Mouse (Mus musculus): ENCODE data around the gene Zbtb12.

Gene Zbtb12

GRCm38 (mm10) chr17:34911945-34912351, 32.7 kb downstream of the Zbtb12 start:
- ChIA-PET CTCF (interaction anchor here (0.5 to 3.7 kb wide), 64 partner anchors 9 to 923 kb away, joined by 3 to 34 read pairs (median 5); partner anchors contain the start of genes Neu1 (in 3 of the 4), C2 (in 2 of the 4), Ehmt2 (in 2 of the 4) and Skiv2l (in 2 of the 4)), POLR2A (interaction anchor here (0.5 to 9.6 kb wide), 26 partner anchors 8 to 330 kb away, joined by 3 to 93 read pairs (median 7); partner anchors contain the start of genes C2 (in 3 of the 4), Ehmt2 (in 3 of the 4), Agpat1 (in 1 of the 4) and Ddx39b (in 1 of the 4))

DNA sequence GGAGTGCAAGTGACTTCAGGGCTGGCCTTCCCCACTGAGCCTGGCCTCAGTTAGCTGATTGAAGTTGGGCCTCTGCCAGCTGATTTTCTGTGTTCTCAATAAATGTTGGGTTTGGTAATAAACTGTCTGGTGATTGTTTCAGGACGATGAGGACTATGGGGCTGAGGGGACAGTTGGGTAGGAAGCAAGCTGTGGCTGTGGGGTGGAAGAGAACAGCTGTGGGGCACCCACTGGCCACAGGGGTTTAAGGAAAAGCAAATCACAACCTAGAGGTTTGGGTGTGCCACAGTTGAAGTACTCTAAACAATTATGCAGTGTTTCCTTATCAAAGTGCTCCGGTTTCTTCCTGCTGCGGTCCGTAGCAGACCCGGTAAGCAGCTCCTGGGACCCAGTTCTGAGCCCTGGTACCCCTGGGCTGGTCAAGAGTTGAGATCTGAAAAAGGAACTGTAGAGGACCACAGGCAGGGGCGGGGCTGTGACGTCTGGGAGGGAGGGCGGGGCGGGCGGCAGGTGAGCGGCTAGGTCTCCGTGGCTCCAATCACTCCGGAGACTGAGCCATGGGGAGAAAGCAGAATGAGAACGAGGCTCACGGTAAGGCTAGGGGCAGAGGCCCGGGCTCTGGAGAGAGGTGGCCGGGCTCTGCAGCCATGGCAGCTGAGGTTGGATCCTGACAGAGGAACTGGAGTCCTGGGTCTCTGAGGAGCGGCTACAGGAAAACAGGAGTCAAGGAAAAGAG, 34.8 kb downstream of the Zbtb12 start, which contains the start of gene Slc44a4:
Slc44a4 (plus strand) TSS at position 537 of the 736 bp plus-strand sequence.
- POLR2A ChIA-PET = interaction anchor here in 3 of 4 experiments (0.5 to 9.6 kb wide), 17 partner anchors 10 to 952 kb away, joined by 3 to 93 read pairs (median 5); partner anchors contain the start of genes C2 (in 1 of the 3), Ehmt2 (in 1 of the 3), Neu1 (in 1 of the 3) and Skiv2l (in 1 of the 3)
- CTCF ChIA-PET = interaction anchor here in 3 of 4 experiments (0.5 to 2.3 kb wide), 9 partner anchors 8 to 328 kb away, joined by 3 to 7 read pairs (median 4); no protein-coding TSS in a partner anchor

GRCm38 (mm10) chr17:34915410-34915831, 36.1 kb downstream of the Zbtb12 start:
- POLR2A ChIA-PET = interaction anchor here in 3 of 4 experiments (0.5 to 8.3 kb wide), 16 partner anchors 9 to 797 kb away, joined by 3 to 67 read pairs (median 4); partner anchors contain the start of genes C2 (in 1 of the 3) and Neu1 (in 1 of the 3)

GRCm38 (mm10) chr17:34916316-34916715, 37.0 kb downstream of the Zbtb12 start:
- POLR2A ChIA-PET = interaction anchor here in 3 of 4 experiments (0.6 to 8.3 kb wide), 13 partner anchors 8 to 336 kb away, joined by 3 to 67 read pairs (median 6); no protein-coding TSS in a partner anchor
- CTCF ChIA-PET = interaction anchor here in 2 of 4 experiments (0.7 to 1.2 kb wide), 8 partner anchors 8 to 252 kb away, joined by 3 to 6 read pairs (median 4); partner anchors contain the start of gene Ddah2 (in 1 of the 2)

More at GRCm38 (mm10) chr17:34915410-34915831, 36.1 kb downstream of the Zbtb12 start:
- CTCF ChIA-PET = interaction anchor here in 3 of 4 experiments (0.6 to 2.3 kb wide), 8 partner anchors 9 to 251 kb away, joined by 3 to 9 read pairs (median 6); no protein-coding TSS in a partner anchor

GRCm38 (mm10) chr17:34917188-34917587, 37.9 kb downstream of the Zbtb12 start:
- ChIA-PET CTCF (interaction anchor here in 1 of 4 experiments (0.6 to 2.5 kb wide), 3 partner anchors 13 to 37 kb away, joined by 3 to 9 read pairs (median 4); partner anchors contain the start of genes C2, Ehmt2 and Neu1), POLR2A (interaction anchor here (0.5 to 8.3 kb wide), 30 partner anchors 7 to 142 kb away, joined by 3 to 67 read pairs (median 4); partner anchors contain the start of genes C2 (in 1 of the 4), Ddah2 (in 1 of the 4), Ehmt2 (in 1 of the 4) and Gm20547 (in 1 of the 4))

DNA sequence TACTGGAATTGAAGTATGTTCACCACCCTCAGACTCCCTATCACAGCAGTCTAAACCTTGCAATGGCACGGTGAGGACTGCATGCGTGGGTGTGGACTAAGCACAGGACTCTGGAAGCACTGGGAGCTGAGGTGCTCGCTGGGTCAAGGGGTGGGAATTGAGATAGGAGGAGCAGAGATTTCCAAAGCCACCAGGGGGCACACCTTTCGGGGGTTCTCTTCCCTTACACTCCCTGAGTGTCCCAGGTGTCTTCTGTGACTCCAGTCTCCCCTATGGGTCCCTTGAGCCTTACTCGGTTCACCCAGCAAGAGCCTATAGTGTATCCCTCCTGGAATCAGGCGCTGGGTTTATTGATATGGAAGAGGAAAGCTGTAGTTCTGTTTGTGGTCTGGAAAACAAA, 43.7 kb downstream of the Zbtb12 start:
- POLR2A ChIA-PET = interaction anchor here (0.6 to 4.0 kb wide), 11 partner anchors 10 to 61 kb away, joined by 3 to 43 read pairs (median 3); partner anchors contain the start of gene Slc44a4 (in 1 of the 4)
- CTCF ChIA-PET = interaction anchor here in 3 of 4 experiments (0.6 to 4.5 kb wide), 14 partner anchors 8 to 312 kb away, joined by 3 to 34 read pairs (median 4); partner anchors contain the start of genes Neu1 (in 1 of the 3) and Nfkbil1 (in 1 of the 3)

GRCm38 (mm10) chr17:34924258-34924657, 45.0 kb downstream of the Zbtb12 start:
- CTCF ChIA-PET = interaction anchor here (0.6 to 4.5 kb wide), 14 partner anchors 9 to 311 kb away, joined by 3 to 34 read pairs (median 4); partner anchors contain the start of genes Ehmt2 (in 1 of the 4), Nfkbil1 (in 1 of the 4) and Slc44a4 (in 1 of the 4)
- POLR2A ChIA-PET = interaction anchor here in 3 of 4 experiments (0.7 to 4.0 kb wide), 16 partner anchors 8 to 321 kb away, joined by 3 to 43 read pairs (median 5); partner anchors contain the start of gene Slc44a4 (in 1 of the 3)

DNA sequence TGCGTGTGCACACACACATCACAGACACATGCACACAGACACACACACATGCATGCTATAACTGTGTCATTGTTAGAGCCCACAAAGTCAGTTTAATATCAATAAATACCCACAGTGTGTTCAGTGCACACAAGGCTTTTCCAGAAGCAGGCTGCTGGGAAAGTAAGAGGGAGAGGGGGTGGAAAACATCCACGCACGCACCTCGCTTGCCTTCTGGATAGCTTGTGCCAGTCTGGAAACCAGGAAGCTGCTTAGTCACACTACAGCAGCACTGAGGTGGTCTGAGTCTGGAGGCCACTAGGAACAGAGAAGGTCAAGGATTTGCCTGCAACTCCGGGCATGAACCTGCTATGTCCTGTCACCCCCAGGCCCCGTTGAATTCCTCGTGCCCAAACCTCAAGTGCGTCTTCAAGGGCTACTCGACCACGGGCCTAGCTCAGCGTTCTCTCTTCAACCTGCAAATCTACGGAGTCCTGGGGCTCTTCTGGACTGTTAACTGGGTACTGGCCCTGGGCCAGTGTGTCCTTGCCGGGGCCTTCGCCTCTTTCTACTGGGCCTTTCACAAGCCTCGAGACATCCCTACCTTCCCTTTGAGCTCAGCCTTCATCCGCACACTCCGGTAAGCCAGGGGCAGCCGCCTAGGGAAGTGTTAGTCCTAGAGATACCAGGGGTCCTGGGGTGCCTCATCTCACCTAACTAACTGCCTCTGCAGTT, 48.2 kb downstream of the Zbtb12 start:
- ChIA-PET POLR2A (interaction anchor here (0.7 to 3.2 kb wide), 24 partner anchors 8 to 158 kb away, joined by 3 to 78 read pairs (median 6); partner anchors contain the start of gene Slc44a4 (in 1 of the 4)), CTCF (interaction anchor here in 3 of 4 experiments (0.6 to 1.6 kb wide), 12 partner anchors 8 to 241 kb away, joined by 3 to 14 read pairs (median 3); no protein-coding TSS in a partner anchor)

- ChIA-PET CTCF (interaction anchor here in 2 of 4 experiments (0.6 to 1.6 kb wide), 6 partner anchors 10 to 840 kb away, joined by 3 to 14 read pairs (median 4); partner anchors contain the start of gene Lsm2 (in 1 of the 2)), POLR2A (interaction anchor here (0.6 to 3.2 kb wide), 18 partner anchors 9 to 538 kb away, joined by 3 to 78 read pairs (median 4); no protein-coding TSS in a partner anchor)
Observed at GRCm38 (mm10) chr17:34928841-34929240, 49.6 kb downstream of the Zbtb12 start.

DNA sequence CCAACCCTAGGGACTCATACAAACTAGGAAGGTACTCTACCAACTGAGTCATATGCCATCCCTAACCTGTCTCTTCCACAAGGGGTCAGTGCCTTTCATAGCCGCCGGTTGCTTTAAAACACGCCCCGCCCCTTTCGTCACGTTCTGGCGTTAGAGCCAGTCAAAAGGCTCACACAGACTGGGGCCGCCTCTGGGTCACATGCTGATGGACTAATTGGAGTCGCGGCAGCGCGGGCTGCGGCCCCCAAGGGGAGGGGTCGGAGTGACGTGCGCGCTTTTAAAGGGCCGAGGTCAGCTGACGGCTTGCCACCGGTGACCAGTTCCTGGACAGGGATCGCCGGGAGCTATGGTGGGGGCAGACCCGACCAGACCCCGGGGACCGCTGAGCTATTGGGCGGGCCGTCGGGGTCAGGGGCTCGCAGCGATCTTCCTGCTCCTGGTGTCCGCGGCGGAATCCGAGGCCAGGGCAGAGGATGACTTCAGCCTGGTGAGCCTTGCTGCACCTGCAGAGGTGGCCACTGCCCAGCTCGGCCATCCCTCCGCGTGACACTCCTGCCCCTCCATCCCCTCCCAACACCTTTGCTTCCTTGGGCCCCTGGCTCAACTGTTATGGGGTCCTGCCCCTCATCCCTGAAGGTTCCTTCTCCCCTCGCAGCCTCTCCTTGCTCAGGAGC, 51.9 kb downstream of the Zbtb12 start, which contains the start of gene Neu1:
Neu1 (plus strand) TSS at position 193 of the 674 bp plus-strand sequence.
- CTCF ChIA-PET = interaction anchor here (0.6 to 3.1 kb wide), 27 partner anchors 8 to 749 kb away, joined by 3 to 11 read pairs (median 4); partner anchors contain the start of genes C2 (in 1 of the 4), Ehmt2 (in 1 of the 4) and Zbtb12 (in 1 of the 4)
- POLR2A ChIA-PET = interaction anchor here (0.6 to 6.6 kb wide), 59 partner anchors 9 to 876 kb away, joined by 3 to 158 read pairs (median 4); partner anchors contain the start of genes H2-DMa (in 2 of the 4), Vars (in 2 of the 4), C2 (in 1 of the 4) and Cfb (in 1 of the 4)

GRCm38 (mm10) chr17:34931735-34932098, 52.4 kb downstream of the Zbtb12 start:
- CTCF ChIA-PET = interaction anchor here in 2 of 4 experiments (0.6 to 3.1 kb wide), 13 partner anchors 9 to 44 kb away, joined by 3 to 9 read pairs (median 4); partner anchors contain the start of genes C2 (in 1 of the 2) and Ehmt2 (in 1 of the 2)
- POLR2A ChIA-PET = interaction anchor here (0.7 to 6.6 kb wide), 37 partner anchors 10 to 813 kb away, joined by 3 to 158 read pairs (median 4); partner anchors contain the start of genes H2-DMa (in 2 of the 4), C2 (in 1 of the 4), Ehmt2 (in 1 of the 4) and Lsm2 (in 1 of the 4)

DNA sequence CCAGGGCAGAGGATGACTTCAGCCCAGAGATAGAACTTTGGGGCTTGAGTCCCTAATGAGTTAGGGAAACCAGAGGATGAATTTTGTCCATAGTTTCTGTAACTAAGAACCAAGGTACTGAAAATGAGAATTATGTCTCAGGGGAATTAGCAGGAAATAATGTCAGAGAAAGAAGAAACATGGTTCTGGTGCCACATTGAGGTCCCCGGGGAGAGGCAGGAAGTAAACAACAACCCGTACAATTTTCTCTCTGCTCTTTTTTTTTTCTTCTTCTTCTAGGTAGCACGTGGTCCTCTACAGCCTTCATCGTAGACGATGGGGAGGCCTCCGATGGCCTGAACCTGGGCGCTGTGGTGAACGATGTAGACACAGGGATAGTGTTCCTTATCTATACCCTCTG, 53.0 kb downstream of the Zbtb12 start:
- CTCF ChIA-PET = interaction anchor here in 2 of 4 experiments (1.1 to 3.1 kb wide), 8 partner anchors 9 to 21 kb away, joined by 3 to 9 read pairs (median 6); no protein-coding TSS in a partner anchor

DNA sequence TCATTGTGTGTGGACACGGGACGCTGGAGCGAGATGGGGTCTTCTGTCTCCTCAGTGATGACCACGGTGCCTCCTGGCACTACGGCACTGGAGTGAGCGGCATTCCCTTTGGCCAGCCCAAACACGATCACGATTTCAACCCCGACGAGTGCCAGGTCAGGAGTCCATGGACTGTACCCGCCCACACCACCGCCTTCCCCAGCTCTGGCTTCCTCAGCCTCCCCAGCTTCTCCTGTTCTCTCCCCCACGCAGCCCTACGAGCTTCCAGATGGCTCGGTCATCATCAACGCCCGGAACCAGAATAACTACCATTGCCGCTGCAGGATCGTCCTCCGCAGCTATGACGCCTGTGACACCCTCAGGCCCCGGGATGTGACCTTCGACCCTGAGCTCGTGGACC, 54.7 kb downstream of the Zbtb12 start:
- CTCF ChIA-PET = interaction anchor here in 2 of 4 experiments (0.7 to 2.8 kb wide), 9 partner anchors 10 to 78 kb away, joined by 3 to 11 read pairs (median 3); no protein-coding TSS in a partner anchor

More for the DNA sequence above, 53.0 kb downstream of the Zbtb12 start:
- POLR2A ChIA-PET = interaction anchor here (0.7 to 6.6 kb wide), 15 partner anchors 14 to 68 kb away, joined by 3 to 158 read pairs (median 5); partner anchors contain the start of genes Lsm2 (in 1 of the 4) and Vars (in 1 of the 4)

DNA sequence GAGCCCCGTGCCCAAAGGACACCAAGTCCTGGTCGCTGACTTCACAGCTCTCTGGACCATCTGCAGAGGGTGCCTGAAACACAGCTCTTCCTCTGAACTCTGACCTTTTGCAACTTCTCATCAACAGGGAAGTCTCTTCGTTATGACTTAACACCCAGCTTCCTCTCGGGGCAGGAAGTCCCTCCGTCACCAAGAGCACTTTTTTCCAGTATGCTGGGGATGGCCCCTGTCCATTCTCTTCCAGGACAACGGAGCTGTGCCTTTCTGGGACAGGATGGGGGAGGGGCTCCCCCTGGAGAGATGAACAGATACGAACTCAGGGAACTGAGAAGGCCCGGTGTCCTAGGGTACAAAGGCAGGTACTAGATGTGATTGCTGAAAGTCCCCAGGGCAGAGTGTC, 55.5 kb downstream of the Zbtb12 start:
- ChIA-PET POLR2A (interaction anchor here (0.6 to 6.6 kb wide), 15 partner anchors 10 to 176 kb away, joined by 3 to 158 read pairs (median 4); partner anchors contain the start of gene Lsm2 (in 1 of the 4)), CTCF (interaction anchor here in 2 of 4 experiments (0.8 to 2.8 kb wide), 6 partner anchors 10 to 74 kb away, joined by 3 to 11 read pairs (median 4); no protein-coding TSS in a partner anchor)

More for the DNA sequence above, 54.7 kb downstream of the Zbtb12 start:
- POLR2A ChIA-PET = interaction anchor here (0.6 to 6.6 kb wide), 18 partner anchors 10 to 177 kb away, joined by 3 to 158 read pairs (median 4); partner anchors contain the start of gene Ddah2 (in 1 of the 4)

DNA sequence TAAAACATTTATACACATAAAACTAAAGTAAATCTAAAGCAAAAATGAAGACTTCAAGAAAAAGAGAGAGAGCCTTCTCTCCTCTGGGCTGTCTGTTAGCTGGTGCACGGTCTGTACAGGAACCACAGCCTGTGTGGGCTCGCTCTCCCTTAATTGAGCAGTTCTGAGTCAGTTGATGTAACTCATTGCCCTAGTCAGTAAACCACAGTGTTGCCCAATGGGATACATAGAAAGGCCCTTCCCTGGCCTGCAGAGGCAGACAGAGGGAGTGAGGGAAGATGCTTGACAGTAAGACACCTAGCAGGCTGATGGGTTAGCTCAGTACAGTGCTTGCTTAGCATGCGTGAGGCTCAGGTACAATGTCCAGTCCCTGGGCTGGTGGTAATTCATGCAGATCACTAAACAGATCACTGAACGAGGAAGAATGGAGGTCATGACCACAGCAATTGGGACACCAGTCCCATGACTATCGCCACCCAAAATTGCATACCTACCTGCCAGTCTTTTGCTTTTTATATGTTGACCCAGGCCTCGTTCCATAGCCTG, 58.8 kb downstream of the Zbtb12 start:
- CTCF ChIA-PET = interaction anchor here in 1 of 4 experiments (0.5 kb wide), 1 partner anchor 150 kb away, joined by 4 read pairs; no protein-coding TSS in a partner anchor
- POLR2A ChIA-PET = interaction anchor here in 3 of 4 experiments (0.9 to 3.0 kb wide), 5 partner anchors 12 to 21 kb away, joined by 3 to 19 read pairs (median 5); no protein-coding TSS in a partner anchor
